Mouse (Mus musculus): ENCODE results near the gene Ms4a6c. TPM values are rescaled to one million over a fixed set of nuclear protein-coding genes. Genes with fewer than 3 reads are reported as not detected.
"Not testable (repeated sequence)": the region's sequence is repeated elsewhere in the genome, so short reads cannot be mapped to it uniquely, and the experiment has no call there.

Ms4a6c gene
- polyA plus RNA-seq, 1 experiment from 2014 or later: 3.7 TPM

- H3K27ac ChIP-seq: no peak overlapping the region
- H3K4me1 ChIP-seq: no peaks in the 10 kb centered on the region
- no peak for ATAC-seq (ENCODE audit: insufficient number of reproducible peaks, insufficient read depth, low FRiP score, low TSS enrichment)
- H3K9ac ChIP-seq: no peak overlapping the region
- 78% methylated on average over 4 of the region's 4 CpGs for WGBS
- H3K4me3 ChIP-seq: no peak overlapping the region
- no peaks in the 10 kb centered on the region for H3K27me3 ChIP-seq
- no peak overlapping the region for H3K4me2 ChIP-seq (replicated peaks)
- no peaks in the 10 kb centered on the region for H3K9me3 ChIP-seq
- H3K36me3 ChIP-seq: no peaks in the 10 kb centered on the region
These were observed 14.8 kb downstream of the Ms4a6c start for GRCm38 (mm10) chr19:11483941-11484340.

GRCm38 (mm10) chr19:11484388-11484787 lies 15.2 kb downstream of the Ms4a6c start:
- Histone ChIP-seq H3K4me3 (no peak overlapping the region), H3K4me2 (replicated peaks) (no peak overlapping the region), H3K27ac (no peak overlapping the region), H3K9ac (no peak overlapping the region), H3K27me3 (no peaks in the 10 kb centered on the region), H3K36me3 (no peaks in the 10 kb centered on the region), H3K4me1 (no peaks in the 10 kb centered on the region), H3K9me3 (no peaks in the 10 kb centered on the region)
- WGBS: 73% methylated on average over 3 of the region's 3 CpGs
- ATAC-seq (ENCODE audit: insufficient number of reproducible peaks, insufficient read depth, low FRiP score, low TSS enrichment): no peak

GRCm38 (mm10) chr19:11485266-11485665 lies 16.1 kb downstream of the Ms4a6c start:
- H3K36me3 ChIP-seq: no peaks in the 10 kb centered on the region
- ATAC-seq (ENCODE audit: insufficient number of reproducible peaks, insufficient read depth, low FRiP score, low TSS enrichment): no peak
- 86% methylated on average over 3 of the region's 3 CpGs for WGBS
- no peak overlapping the region for H3K9ac ChIP-seq
- no peak overlapping the region for H3K27ac ChIP-seq
- H3K27me3 ChIP-seq: no peaks in the 10 kb centered on the region
- no peak overlapping the region for H3K4me3 ChIP-seq
- no peak overlapping the region for H3K4me2 ChIP-seq (replicated peaks)
- no peaks in the 10 kb centered on the region for H3K9me3 ChIP-seq
- H3K4me1 ChIP-seq: no peaks in the 10 kb centered on the region

- ATAC-seq (ENCODE audit: insufficient number of reproducible peaks, insufficient read depth, low FRiP score, low TSS enrichment): no peak
- H3K4me3 ChIP-seq: no peak within 1 kb of the TSS
- WGBS: 74% methylated on average over 2 of the region's 2 CpGs
- H3K4me1 ChIP-seq: no peaks in the 10 kb centered on the region
- H3K4me2 ChIP-seq (replicated peaks): no peak within 1 kb of the TSS
- H3K27ac ChIP-seq: no peak within 1 kb of the TSS
- H3K27me3 ChIP-seq: no peaks in the 10 kb centered on the region
- H3K9ac ChIP-seq: no peak within 1 kb of the TSS
- H3K9me3 ChIP-seq: no peaks in the 10 kb centered on the region
- H3K36me3 ChIP-seq: no peaks in the 10 kb centered on the region
These were observed 16.6 kb downstream of the Ms4a6c start, which contains the start of gene Gm8369 for GRCm38 (mm10) chr19:11485746-11486145. Gm8369 (plus strand) TSS chr19:11485938.

- Histone ChIP-seq H3K36me3 (no peaks in the 10 kb centered on the region), H3K27me3 (no peaks in the 10 kb centered on the region), H3K9ac (no peak overlapping the region), H3K4me3 (no peak overlapping the region), H3K4me1 (no peaks in the 10 kb centered on the region), H3K9me3 (no peaks in the 10 kb centered on the region), H3K4me2 (replicated peaks) (no peak overlapping the region), H3K27ac (no peak overlapping the region)
- ATAC-seq (ENCODE audit: insufficient number of reproducible peaks, insufficient read depth, low FRiP score, low TSS enrichment): no peak
- WGBS: 88% methylated on average over 1 of the region's 1 CpGs
These were observed 17.4 kb downstream of the Ms4a6c start for GRCm38 (mm10) chr19:11486599-11486998.

GRCm38 (mm10) chr19:11491406-11492189 lies 22.4 kb downstream of the Ms4a6c start:
- no peaks in the 10 kb centered on the region for H3K4me1 ChIP-seq
- H3K27me3 ChIP-seq: no peaks in the 10 kb centered on the region
- WGBS: 75% methylated on average over 4 of the region's 4 CpGs
- H3K4me3 ChIP-seq: no peak overlapping the region
- no peaks in the 10 kb centered on the region for H3K36me3 ChIP-seq
- H3K27ac ChIP-seq: no peak overlapping the region
- no peak for ATAC-seq (ENCODE audit: insufficient number of reproducible peaks, insufficient read depth, low FRiP score, low TSS enrichment)
- H3K9ac ChIP-seq: no peak overlapping the region
- no peak overlapping the region for H3K4me2 ChIP-seq (replicated peaks)
- no peaks in the 10 kb centered on the region for H3K9me3 ChIP-seq

- 81% methylated on average over 1 of the region's 1 CpGs for WGBS
- no peak overlapping the region for H3K27ac ChIP-seq
- no peak overlapping the region for H3K4me3 ChIP-seq
- no peak for ATAC-seq (ENCODE audit: insufficient number of reproducible peaks, insufficient read depth, low FRiP score, low TSS enrichment)
- no peak overlapping the region for H3K9ac ChIP-seq
- no peaks in the 10 kb centered on the region for H3K36me3 ChIP-seq
- no peaks in the 10 kb centered on the region for H3K4me1 ChIP-seq
- no peaks in the 10 kb centered on the region for H3K27me3 ChIP-seq
- H3K9me3 ChIP-seq: no peaks in the 10 kb centered on the region
- H3K4me2 ChIP-seq (replicated peaks): no peak overlapping the region
These were observed 23.5 kb downstream of the Ms4a6c start for GRCm38 (mm10) chr19:11492671-11493070.

- H3K9me3 ChIP-seq: no peaks in the 10 kb centered on the region
- no peak overlapping the region for H3K4me2 ChIP-seq (replicated peaks)
- H3K4me1 ChIP-seq: no peaks in the 10 kb centered on the region
- H3K4me3 ChIP-seq: no peak overlapping the region
- no peak for ATAC-seq (ENCODE audit: insufficient number of reproducible peaks, insufficient read depth, low FRiP score, low TSS enrichment)
- H3K9ac ChIP-seq: no peak overlapping the region
- H3K36me3 ChIP-seq: no peaks in the 10 kb centered on the region
- H3K27me3 ChIP-seq: no peaks in the 10 kb centered on the region
- 87% methylated on average over 3 of the region's 3 CpGs for WGBS
- no peak overlapping the region for H3K27ac ChIP-seq
These were observed 25.4 kb downstream of the Ms4a6c start for GRCm38 (mm10) chr19:11494519-11494918.

- Histone ChIP-seq H3K4me3 (no peak overlapping the region), H3K36me3 (no peaks in the 10 kb centered on the region), H3K27ac (no peak overlapping the region), H3K9ac (no peak overlapping the region), H3K4me2 (replicated peaks) (no peak overlapping the region), H3K27me3 (no peaks in the 10 kb centered on the region), H3K4me1 (no peaks in the 10 kb centered on the region), H3K9me3 (no peaks in the 10 kb centered on the region)
- ATAC-seq (ENCODE audit: insufficient number of reproducible peaks, insufficient read depth, low FRiP score, low TSS enrichment): no peak
- WGBS: 85% methylated on average over 6 of the region's 6 CpGs
These were observed 27.2 kb downstream of the Ms4a6c start for GRCm38 (mm10) chr19:11496361-11496760.

GRCm38 (mm10) chr19:11497300-11497699 lies 28.1 kb downstream of the Ms4a6c start:
- not testable (repeated sequence) for H3K4me1 ChIP-seq; H3K9ac ChIP-seq; H3K4me3 ChIP-seq; H3K27ac ChIP-seq; H3K27me3 ChIP-seq; H3K36me3 ChIP-seq; H3K9me3 ChIP-seq; ATAC-seq (ENCODE audit: insufficient number of reproducible peaks, insufficient read depth, low FRiP score, low TSS enrichment); H3K4me2 ChIP-seq (replicated peaks)
- WGBS: 76% methylated on average over 1 of the region's 1 CpGs

- Histone ChIP-seq H3K9ac (no peak overlapping the region), H3K27me3 (no peaks in the 10 kb centered on the region), H3K4me3 (no peak overlapping the region), H3K4me1 (no peaks in the 10 kb centered on the region), H3K4me2 (replicated peaks) (no peak overlapping the region), H3K27ac (no peak overlapping the region), H3K9me3 (no peaks in the 10 kb centered on the region), H3K36me3 (no peaks in the 10 kb centered on the region)
- no peak for ATAC-seq (ENCODE audit: insufficient number of reproducible peaks, insufficient read depth, low FRiP score, low TSS enrichment)
- WGBS: 97% methylated on average over 1 of the region's 1 CpGs
These were observed 31.6 kb downstream of the Ms4a6c start for GRCm38 (mm10) chr19:11500796-11501195.

GRCm38 (mm10) chr19:11501326-11501725 lies 32.2 kb downstream of the Ms4a6c start:
- Histone ChIP-seq H3K36me3 (no peaks in the 10 kb centered on the region), H3K9ac (no peak overlapping the region)
- ATAC-seq (ENCODE audit: insufficient number of reproducible peaks, insufficient read depth, low FRiP score, low TSS enrichment): no peak

More at GRCm38 (mm10) chr19:11501326-11501725, 32.2 kb downstream of the Ms4a6c start:
- Histone ChIP-seq H3K4me1 (no peaks in the 10 kb centered on the region), H3K4me2 (replicated peaks) (no peak overlapping the region), H3K27ac (no peak overlapping the region), H3K4me3 (no peak overlapping the region), H3K9me3 (no peaks in the 10 kb centered on the region), H3K27me3 (no peaks in the 10 kb centered on the region)
- 89% methylated on average over 4 of the region's 4 CpGs for WGBS
